16 mouse cellular contexts compared by ENCODE assay signal in genomic region chr1:79707383-79707782, GRCm38 (mm10).
"Had no signal": no experiment of that assay in that cellular context is flagged by ENCODE, and none has a peak within 500 bp of the region (broad histone marks: within the 10 kb centered on the region; RNA-seq: fewer than 3 reads in every experiment).

No protein-coding gene starts in this region.

- DNase-seq: heart, postnatal 10 days; heart, postnatal 14 days; heart, postnatal 36 days; heart, postnatal 4 days; kidney, adult 11 months; kidney, adult 18-20 months; kidney, adult 2 months; kidney, adult 8-10 months; kidney, adult 9 months; kidney, postnatal 10 days; kidney, postnatal 14 days; kidney, postnatal 25 days; kidney, postnatal 36 days; kidney, postnatal 4 days; layer of hippocampus, adult 9-11 months; layer of hippocampus, postnatal 36 days had no signal
